Mouse (Mus musculus): ENCODE results near the gene Gm47959. TPM values are rescaled to one million over a fixed set of nuclear protein-coding genes. Genes with fewer than 3 reads are reported as not detected.
"Not testable (repeated sequence)": the region's sequence is repeated elsewhere in the genome, so short reads cannot be mapped to it uniquely, and the experiment has no call there.

The Gm47959 gene
- not detected in 2 replicates for polyA plus RNA-seq (2015; fragmentation: Nextera tagmentation; extraction: Ambion mirVana)

DNA sequence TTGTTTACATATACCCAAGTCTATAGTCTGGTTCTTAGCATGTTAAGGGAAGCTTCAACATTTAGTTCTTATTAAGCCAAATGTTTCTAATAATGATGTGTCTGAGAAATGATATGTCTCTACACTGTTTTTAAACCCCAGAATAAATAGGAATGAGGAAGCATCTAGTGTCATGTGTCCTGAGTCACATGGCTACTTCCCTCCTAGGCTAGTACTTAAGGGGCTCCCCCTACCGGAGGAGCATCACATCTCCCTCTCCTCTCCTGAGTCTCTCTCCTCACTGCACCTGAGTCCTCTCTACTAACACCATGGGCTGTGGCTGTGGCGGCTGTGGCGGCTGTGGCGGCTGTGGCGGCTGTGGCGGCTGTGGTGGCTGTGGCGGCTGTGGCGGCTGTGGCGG lies at the start of gene Gm47959:
TSS of gene Gm47959 (plus strand) at position 243 of the 400 bp plus-strand sequence.
- H3K4me3 ChIP-seq; H3K4me1 ChIP-seq; H3K27me3 ChIP-seq; ATAC-seq (ENCODE audit: insufficient number of reproducible peaks, insufficient read depth, low FRiP score, low TSS enrichment, low read depth); H3K9ac ChIP-seq; H3K9me3 ChIP-seq; H3K4me2 ChIP-seq; H3K27ac ChIP-seq; H3K36me3 ChIP-seq: not testable (repeated sequence)
- WGBS = 95% methylated on average over 9 of the region's 9 CpGs

- ATAC-seq (ENCODE audit: insufficient number of reproducible peaks, insufficient read depth, low FRiP score, low TSS enrichment, low read depth); H3K4me1 ChIP-seq; H3K27ac ChIP-seq; H3K9me3 ChIP-seq; H3K4me3 ChIP-seq; H3K4me2 ChIP-seq; H3K9ac ChIP-seq; H3K36me3 ChIP-seq; H3K27me3 ChIP-seq: not testable (repeated sequence)
Measured at GRCm38 (mm10) chr1:82955913-82956312, 44.4 kb upstream of the Gm47959 start, which contains the start of gene Gm7544. Gm7544 (minus strand) TSS chr1:82956013.

- ATAC-seq (ENCODE audit: insufficient number of reproducible peaks, insufficient read depth, low FRiP score, low TSS enrichment, low read depth) = no peak
- Histone ChIP-seq H3K9me3 (no peaks in the 10 kb centered on the region), H3K4me2 (no peak within 1 kb of the TSS), H3K9ac (no peak within 1 kb of the TSS), H3K4me3 (no peak within 1 kb of the TSS), H3K36me3 (no peaks in the 10 kb centered on the region), H3K27ac (no peak within 1 kb of the TSS), H3K27me3 (no peaks in the 10 kb centered on the region), H3K4me1 (no peaks in the 10 kb centered on the region)
- WGBS = 92% methylated on average over 11 of the region's 11 CpGs
Measured at GRCm38 (mm10) chr1:82959870-82960385, 40.4 kb upstream of the Gm47959 start, which contains the start of gene Gm47955. Gm47955 (plus strand) TSS chr1:82960286.

- WGBS = 66% methylated on average over 3 of the region's 3 CpGs
- ATAC-seq (ENCODE audit: insufficient number of reproducible peaks, insufficient read depth, low FRiP score, low TSS enrichment, low read depth) = no peak
- no peaks in the 10 kb centered on the region for H3K4me1 ChIP-seq
- H3K4me3 ChIP-seq = no peak overlapping the region
- H3K4me2 ChIP-seq = no peak overlapping the region
- no peak overlapping the region for H3K27ac ChIP-seq
- H3K27me3 ChIP-seq = no peaks in the 10 kb centered on the region
- H3K9me3 ChIP-seq = no peaks in the 10 kb centered on the region
- H3K9ac ChIP-seq = no peak overlapping the region
- no peaks in the 10 kb centered on the region for H3K36me3 ChIP-seq
Measured at GRCm38 (mm10) chr1:82966413-82966812, 33.9 kb upstream of the Gm47959 start.

DNA sequence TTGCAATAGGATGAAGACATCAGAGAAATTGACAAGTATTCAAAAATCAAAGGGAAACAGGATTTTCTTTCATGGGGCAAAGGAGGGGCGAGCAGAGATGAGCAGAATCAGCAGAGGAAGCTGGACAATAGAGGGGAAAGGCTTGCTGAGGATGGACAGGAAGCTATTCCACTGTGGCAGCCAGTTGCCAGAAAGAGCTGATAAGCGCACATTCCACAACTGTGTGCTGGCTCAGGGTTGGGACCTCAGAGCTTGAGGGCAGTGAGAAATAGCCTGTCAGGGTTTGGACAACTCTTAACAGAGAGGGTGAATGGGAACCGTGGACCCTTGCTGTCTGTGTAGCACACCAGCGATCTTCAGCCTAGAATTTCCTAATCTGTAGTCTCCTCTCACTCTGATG lies 28.3 kb upstream of the Gm47959 start:
- Histone ChIP-seq H3K4me2 (no peak overlapping the region), H3K27ac (no peak overlapping the region), H3K4me3 (no peak overlapping the region), H3K27me3 (no peaks in the 10 kb centered on the region), H3K9ac (no peak overlapping the region), H3K4me1 (no peaks in the 10 kb centered on the region), H3K9me3 (no peaks in the 10 kb centered on the region), H3K36me3 (no peaks in the 10 kb centered on the region)
- no peak for ATAC-seq (ENCODE audit: insufficient number of reproducible peaks, insufficient read depth, low FRiP score, low TSS enrichment, low read depth)
- WGBS = 63% methylated on average over 4 of the region's 4 CpGs

DNA sequence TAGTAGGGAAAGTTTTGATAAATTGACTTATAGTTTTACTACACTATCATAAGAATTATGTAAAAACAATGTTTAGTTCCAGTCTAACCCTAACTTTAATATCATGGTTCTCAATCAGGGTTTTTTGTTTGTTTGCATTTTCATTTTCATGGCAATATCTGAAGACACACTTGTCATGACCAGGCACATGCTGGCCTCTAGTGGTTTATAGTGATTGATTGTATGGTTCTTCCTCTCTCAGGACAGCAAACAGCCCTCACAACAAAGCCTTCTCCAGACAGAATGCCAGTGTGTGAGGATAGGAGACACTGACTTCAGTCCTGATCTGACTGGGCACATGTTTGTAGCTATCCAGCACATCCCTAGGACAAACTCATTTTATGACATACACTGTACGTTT lies 27.1 kb upstream of the Gm47959 start:
- no peaks in the 10 kb centered on the region for H3K36me3 ChIP-seq
- H3K9me3 ChIP-seq = no peaks in the 10 kb centered on the region
- no peak overlapping the region for H3K4me3 ChIP-seq
- H3K27me3 ChIP-seq = no peaks in the 10 kb centered on the region
- no peak overlapping the region for H3K27ac ChIP-seq
- no peak overlapping the region for H3K4me2 ChIP-seq
- H3K4me1 ChIP-seq = no peaks in the 10 kb centered on the region
- ATAC-seq (ENCODE audit: insufficient number of reproducible peaks, insufficient read depth, low FRiP score, low TSS enrichment, low read depth) = no peak
- 90% methylated on average over 1 of the region's 1 CpGs for WGBS
- H3K9ac ChIP-seq = no peak overlapping the region

- no peaks in the 10 kb centered on the region for H3K36me3 ChIP-seq
- no peak overlapping the region for H3K4me3 ChIP-seq
- no peak overlapping the region for H3K9ac ChIP-seq
- no peaks in the 10 kb centered on the region for H3K9me3 ChIP-seq
- no peaks in the 10 kb centered on the region for H3K27me3 ChIP-seq
- WGBS = 67% methylated on average over 6 of the region's 6 CpGs
- no peak for ATAC-seq (ENCODE audit: insufficient number of reproducible peaks, insufficient read depth, low FRiP score, low TSS enrichment, low read depth)
- no peak overlapping the region for H3K4me2 ChIP-seq
- no peaks in the 10 kb centered on the region for H3K4me1 ChIP-seq
- H3K27ac ChIP-seq = no peak overlapping the region
Measured at GRCm38 (mm10) chr1:82973901-82974300, 26.4 kb upstream of the Gm47959 start.

DNA sequence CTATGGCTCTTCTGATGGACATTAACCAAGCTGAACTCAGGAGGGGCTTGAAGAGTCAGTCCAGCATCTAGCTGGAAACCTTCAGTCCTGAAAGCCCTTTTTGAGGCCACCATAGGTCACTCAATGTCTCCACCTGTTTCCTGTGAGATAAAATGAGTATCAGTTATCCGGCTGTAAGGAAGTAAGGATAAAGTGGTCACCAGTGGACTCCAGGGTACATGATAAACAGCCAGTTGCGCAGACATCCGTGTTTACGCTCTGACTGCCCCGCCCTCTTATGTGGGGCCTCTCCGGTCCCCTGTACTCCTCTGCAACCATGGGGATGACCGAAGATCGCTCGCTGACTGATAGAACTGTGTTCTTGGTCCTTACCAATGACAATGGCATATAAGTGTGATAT lies 26.0 kb upstream of the Gm47959 start:
- WGBS = 85% methylated on average over 9 of the region's 9 CpGs
- Histone ChIP-seq H3K9me3 (no peaks in the 10 kb centered on the region), H3K9ac (no peak overlapping the region), H3K4me3 (no peak overlapping the region), H3K4me2 (no peak overlapping the region), H3K27me3 (no peaks in the 10 kb centered on the region), H3K27ac (no peak overlapping the region), H3K4me1 (no peaks in the 10 kb centered on the region), H3K36me3 (no peaks in the 10 kb centered on the region)
- no peak for ATAC-seq (ENCODE audit: insufficient number of reproducible peaks, insufficient read depth, low FRiP score, low TSS enrichment, low read depth)

DNA sequence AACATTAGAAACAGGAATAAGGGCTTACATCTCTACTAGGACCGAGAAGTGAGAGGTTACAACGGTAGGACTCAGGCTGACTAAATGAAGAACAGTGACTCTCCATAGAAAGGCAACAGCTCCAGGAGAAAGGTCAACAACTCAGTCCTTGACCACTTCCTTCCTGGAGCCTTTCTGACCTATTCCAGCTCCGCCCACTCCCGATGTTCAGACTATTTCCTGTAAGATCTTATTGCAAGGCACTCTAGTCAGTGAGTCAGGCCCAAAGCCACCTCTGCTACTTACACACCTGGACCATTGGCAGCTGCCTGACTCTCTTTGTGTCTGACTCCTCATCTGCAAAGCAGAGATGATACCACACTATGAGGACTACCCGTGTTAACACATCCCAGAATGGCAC lies 24.6 kb upstream of the Gm47959 start:
- H3K36me3 ChIP-seq = no peaks in the 10 kb centered on the region
- WGBS = 71% methylated on average over 5 of the region's 5 CpGs
- no peak overlapping the region for H3K4me3 ChIP-seq
- no peaks in the 10 kb centered on the region for H3K4me1 ChIP-seq
- no peak overlapping the region for H3K4me2 ChIP-seq
- no peaks in the 10 kb centered on the region for H3K27me3 ChIP-seq
- H3K9ac ChIP-seq = no peak overlapping the region
- ATAC-seq (ENCODE audit: insufficient number of reproducible peaks, insufficient read depth, low FRiP score, low TSS enrichment, low read depth) = no peak
- H3K9me3 ChIP-seq = no peaks in the 10 kb centered on the region
- no peak overlapping the region for H3K27ac ChIP-seq

DNA sequence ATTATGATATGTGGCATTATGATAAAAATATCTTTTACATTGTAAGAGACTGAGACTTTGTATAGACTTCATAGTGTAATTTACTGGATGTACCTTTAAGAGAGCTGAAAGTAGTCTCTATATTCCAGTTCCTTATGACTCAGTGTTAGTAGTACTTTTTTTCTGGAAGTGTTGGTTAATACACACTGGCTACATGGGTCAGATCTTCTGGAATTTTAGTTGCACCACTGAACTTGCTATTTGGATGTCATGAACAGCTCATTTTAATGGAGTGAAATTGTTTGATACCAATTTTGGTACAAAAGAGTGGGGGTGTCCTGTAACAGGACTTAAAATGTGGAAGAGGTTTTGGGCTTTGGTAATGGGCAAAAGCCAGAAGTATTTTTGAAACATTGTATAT lies 22.5 kb upstream of the Gm47959 start:
- no peak for ATAC-seq (ENCODE audit: insufficient number of reproducible peaks, insufficient read depth, low FRiP score, low TSS enrichment, low read depth)
- Histone ChIP-seq H3K9ac (no peak overlapping the region), H3K4me3 (no peak overlapping the region), H3K4me1 (no peaks in the 10 kb centered on the region), H3K4me2 (no peak overlapping the region), H3K36me3 (no peaks in the 10 kb centered on the region), H3K27me3 (no peaks in the 10 kb centered on the region), H3K27ac (no peak overlapping the region), H3K9me3 (no peaks in the 10 kb centered on the region)

DNA sequence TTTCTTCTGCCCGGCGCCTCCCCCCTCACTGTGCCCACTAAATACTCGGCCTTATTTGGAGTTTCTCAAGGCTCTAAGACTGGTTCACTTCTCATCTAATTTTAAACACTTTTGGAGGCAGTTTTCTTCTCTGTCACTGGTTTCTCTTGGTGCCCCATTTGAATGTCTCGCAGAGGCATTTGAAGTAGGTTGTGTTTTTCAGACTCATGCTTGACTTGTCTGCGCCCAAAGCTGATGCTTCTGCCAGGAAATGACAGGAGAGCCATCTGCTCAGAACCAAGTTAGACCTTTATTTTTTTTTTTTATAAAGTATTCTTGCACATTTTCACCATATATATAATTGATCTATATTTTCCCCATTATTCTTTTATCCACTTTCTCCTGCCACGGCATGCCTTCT lies 13.6 kb upstream of the Gm47959 start:
- no peak overlapping the region for H3K9ac ChIP-seq
- no peak overlapping the region for H3K4me3 ChIP-seq
- WGBS = 93% methylated on average over 6 of the region's 6 CpGs
- no peaks in the 10 kb centered on the region for H3K4me1 ChIP-seq
- no peaks in the 10 kb centered on the region for H3K36me3 ChIP-seq
- no peaks in the 10 kb centered on the region for H3K9me3 ChIP-seq
- H3K4me2 ChIP-seq = no peak overlapping the region
- ATAC-seq (ENCODE audit: insufficient number of reproducible peaks, insufficient read depth, low FRiP score, low TSS enrichment, low read depth) = no peak
- no peaks in the 10 kb centered on the region for H3K27me3 ChIP-seq
- no peak overlapping the region for H3K27ac ChIP-seq

DNA sequence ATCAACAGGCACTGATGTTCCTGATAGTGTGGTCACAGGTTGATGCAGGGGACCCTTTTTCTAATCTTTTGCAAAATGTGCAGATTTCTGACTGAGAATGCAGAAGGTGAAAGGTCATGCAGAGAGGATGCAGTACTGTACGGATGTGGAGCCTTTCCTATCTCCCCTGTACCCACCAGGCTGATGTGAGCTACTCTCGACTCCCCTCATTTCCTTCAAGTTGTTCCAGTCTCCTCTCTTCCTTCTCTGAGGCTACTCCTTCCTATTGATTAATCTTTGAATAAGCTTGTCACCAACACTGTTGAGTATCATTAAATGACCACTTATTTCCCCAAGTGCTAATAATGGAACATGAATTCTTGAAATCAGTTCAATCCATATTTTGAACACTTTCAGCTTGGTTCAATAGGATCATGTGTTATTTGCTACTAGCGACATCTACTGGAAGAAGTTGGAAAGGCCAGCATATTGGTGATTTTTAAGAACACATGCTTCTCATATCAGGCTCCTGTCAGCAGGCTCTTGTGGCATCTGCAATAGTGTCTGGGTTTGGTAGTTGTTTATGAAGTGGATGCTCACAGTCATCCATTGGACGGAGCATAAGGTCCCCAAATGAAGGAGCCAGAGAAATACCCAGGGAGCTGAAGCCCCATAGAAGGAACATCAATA lies 12.7 kb upstream of the Gm47959 start:
- no peaks in the 10 kb centered on the region for H3K36me3 ChIP-seq
- H3K4me1 ChIP-seq = no peaks in the 10 kb centered on the region
- WGBS = 33% methylated on average over 4 of the region's 4 CpGs
- H3K4me2 ChIP-seq = no peak overlapping the region
- H3K4me3 ChIP-seq = no peak overlapping the region
- H3K9ac ChIP-seq = no peak overlapping the region
- H3K27ac ChIP-seq = no peak overlapping the region
- no peaks in the 10 kb centered on the region for H3K9me3 ChIP-seq
- no peaks in the 10 kb centered on the region for H3K27me3 ChIP-seq
- no peak for ATAC-seq (ENCODE audit: insufficient number of reproducible peaks, insufficient read depth, low FRiP score, low TSS enrichment, low read depth)

Data from embryonic facial prominence, embryonic 13.5 days (tissue).